Mouse (Mus musculus) neural tube, embryonic 12.5 days (tissue): Measurements from ENCODE around the gene Yap1. TPM values are rescaled to one million over a fixed set of nuclear protein-coding genes. Genes with fewer than 3 reads are reported as not detected.
A peak's percentile ranks its signal among the peaks of the same experiment; 100 is the strongest.

Experiments
- ATAC-seq: fragments of 200-750 bp; cut with Nextera tagmentation; 2 replicates; pipeline ENCODE4 v1.8.0; 2017; ENCODE audit warnings: low read depth, mild to moderate bottlenecking, moderate TSS enrichment, moderate library complexity; ENCODE audit not compliant: low FRiP score
- H3K27ac ChIP-seq: fragments of 300-500 bp; sonication (generic); 2 replicates; pipeline ENCODE4 v1.5.1; 2016
- H3K27me3 ChIP-seq: fragments of 300-500 bp; sonication (generic); replicated peaks from 2 replicates; pipeline ENCODE4 v1.6.1; 2016; ENCODE audit warnings: mild to moderate bottlenecking
- H3K36me3 ChIP-seq: fragments of 300-500 bp; sonication (generic); 2 replicates; pipeline ENCODE4 v1.6.1; 2016; ENCODE audit warnings: mild to moderate bottlenecking
- H3K4me1 ChIP-seq: fragments of 300-500 bp; sonication (generic); 2 replicates; pipeline ENCODE4 v1.6.1; 2016
- H3K4me2 ChIP-seq: fragments of 300-500 bp; sonication (generic); replicated peaks from 2 replicates; pipeline ENCODE4 v1.6.1; 2016; ENCODE audit warnings: mild to moderate bottlenecking
- H3K4me3 ChIP-seq: fragments of 300-500 bp; sonication (generic); 2 replicates; pipeline ENCODE4 v1.5.1; 2016
- H3K9ac ChIP-seq: fragments of 300-500 bp; sonication (generic); 2 replicates; pipeline ENCODE4 v1.6.1; 2016; ENCODE audit warnings: mild to moderate bottlenecking
- H3K9me3 ChIP-seq: fragments of 300-500 bp; sonication (generic); 2 replicates; pipeline ENCODE4 v1.6.1; 2016; ENCODE audit warnings: mild to moderate bottlenecking
- WGBS: fragments of 180-500 bp; shearing (Covaris S2); methylation state at CpG from one replicate; pipeline ENCODE4 v1.1.7; 2016; 5-methylcytosine and 5-hydroxymethylcytosine counted together
- polyA plus RNA-seq: library from polyadenylated mRNA; unstranded; fragments of >200 nt; fragmentation: Nextera tagmentation; extraction: Ambion mirVana; gene quantifications from 2 replicates; pipeline ENCODE4 v1.2.1, GENCODE M21; 2016

The Yap1 gene
- polyA plus RNA-seq, 1 experiment from 2014 or later = 27.5 TPM

GRCm38 (mm10) chr9:8001352-8001751, 3.0 kb downstream of the Yap1 start:
- 32% methylated on average over 7 of the region's 7 CpGs for WGBS
- Histone ChIP-seq H3K27me3 (no peaks in the 10 kb centered on the region; the same call in 1 of the 2 replicates), H3K4me3 (no peak overlapping the region)

DNA sequence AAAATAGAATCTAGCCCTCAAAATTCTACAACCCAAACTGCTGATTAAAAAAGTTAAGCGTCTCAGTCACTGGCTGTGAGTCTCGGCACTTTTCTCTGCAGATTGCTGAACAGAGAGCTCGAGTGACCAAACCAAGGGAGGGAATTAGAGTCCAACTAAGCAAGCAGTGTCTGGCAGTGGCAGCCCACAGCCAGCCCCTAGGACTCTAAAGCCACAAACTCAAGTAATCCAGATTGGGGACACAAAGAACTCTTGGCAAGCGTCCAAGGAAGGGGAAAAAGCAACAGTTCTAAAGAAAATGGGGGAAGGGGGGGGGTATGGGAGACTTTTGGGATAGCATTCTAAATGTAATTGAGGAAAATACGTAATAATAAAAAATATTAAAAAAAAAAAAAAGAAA, 10.1 kb downstream of the Yap1 start:
- WGBS = 74% methylated on average over 5 of the region's 5 CpGs
- no peaks in the 10 kb centered on the region; the same call in 1 of the 2 replicates for H3K4me1 ChIP-seq
- H3K36me3 ChIP-seq = no peaks in the 10 kb centered on the region
- no peak overlapping the region for H3K4me3 ChIP-seq
- H3K9me3 ChIP-seq = no peaks in the 10 kb centered on the region
- H3K9ac ChIP-seq = no peak overlapping the region
- H3K27ac ChIP-seq = no peak overlapping the region
- no peak overlapping the region for H3K4me2 ChIP-seq
- no peaks in the 10 kb centered on the region for H3K27me3 ChIP-seq
- 0 out of 2 replicates have a peak, but pooled peaks have one; percentile 22 for ATAC-seq

More at GRCm38 (mm10) chr9:8001352-8001751, 3.0 kb downstream of the Yap1 start:
- Histone ChIP-seq H3K27ac (no peak overlapping the region), H3K9ac (no peak overlapping the region), H3K9me3 (no peaks in the 10 kb centered on the region), H3K4me2 (peak overlapping the region; percentile 39; the same call in 1 of the 2 replicates), H3K36me3 (no peaks in the 10 kb centered on the region), H3K4me1 (peaks cover 3% of the 10 kb centered on the region)
- no peak for ATAC-seq

- Histone ChIP-seq H3K4me3 (no peak overlapping the region), H3K4me1 (no peaks in the 10 kb centered on the region), H3K27me3 (no peaks in the 10 kb centered on the region), H3K4me2 (no peak overlapping the region), H3K36me3 (peaks cover 5% of the 10 kb centered on the region; the same call in 1 of the 2 replicates), H3K27ac (no peak overlapping the region), H3K9me3 (no peaks in the 10 kb centered on the region), H3K9ac (no peak overlapping the region)
- ATAC-seq = no peak
- 81% methylated on average over 3 of the region's 3 CpGs for WGBS
Observed at GRCm38 (mm10) chr9:7992651-7993050, 11.7 kb downstream of the Yap1 start.

DNA sequence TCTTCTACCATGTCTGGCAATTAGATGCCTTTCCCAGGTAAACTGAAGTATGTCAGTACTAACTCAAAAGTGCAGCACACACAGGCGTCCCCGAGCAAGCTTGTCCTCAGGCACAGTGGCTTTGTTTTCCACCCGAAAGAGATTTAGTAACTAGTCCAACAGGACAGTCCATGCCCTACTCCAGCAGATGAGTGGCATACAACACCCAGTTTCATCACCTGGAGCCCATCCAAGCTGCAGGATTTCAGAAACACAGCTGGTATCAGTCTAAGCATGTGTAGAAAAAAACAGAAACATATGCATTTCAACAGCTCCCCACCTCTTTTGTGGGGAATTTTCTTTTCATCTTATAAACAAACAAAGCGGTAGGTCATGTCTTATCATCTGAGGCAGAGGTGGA, 13.5 kb downstream of the Yap1 start:
- H3K36me3 ChIP-seq = peaks cover 5% of the 10 kb centered on the region; the same call in 1 of the 2 replicates
- 88% methylated on average over 4 of the region's 4 CpGs for WGBS
- ATAC-seq = no peak

GRCm38 (mm10) chr9:7987119-7987518, 17.3 kb downstream of the Yap1 start:
- ATAC-seq = no peak
- 88% methylated on average over 5 of the region's 5 CpGs for WGBS
- no peak overlapping the region for H3K4me3 ChIP-seq
- H3K36me3 ChIP-seq = peaks cover 5% of the 10 kb centered on the region; the same call in 1 of the 2 replicates
- H3K4me1 ChIP-seq = no peaks in the 10 kb centered on the region
- H3K9ac ChIP-seq = no peak overlapping the region
- no peak overlapping the region for H3K4me2 ChIP-seq
- no peaks in the 10 kb centered on the region for H3K27me3 ChIP-seq
- no peak overlapping the region for H3K27ac ChIP-seq
- H3K9me3 ChIP-seq = no peaks in the 10 kb centered on the region

More for the DNA sequence above, 13.5 kb downstream of the Yap1 start:
- Histone ChIP-seq H3K4me3 (no peak overlapping the region), H3K9me3 (no peaks in the 10 kb centered on the region), H3K9ac (no peak overlapping the region), H3K27ac (no peak overlapping the region), H3K4me1 (no peaks in the 10 kb centered on the region), H3K27me3 (no peaks in the 10 kb centered on the region), H3K4me2 (no peak overlapping the region)

DNA sequence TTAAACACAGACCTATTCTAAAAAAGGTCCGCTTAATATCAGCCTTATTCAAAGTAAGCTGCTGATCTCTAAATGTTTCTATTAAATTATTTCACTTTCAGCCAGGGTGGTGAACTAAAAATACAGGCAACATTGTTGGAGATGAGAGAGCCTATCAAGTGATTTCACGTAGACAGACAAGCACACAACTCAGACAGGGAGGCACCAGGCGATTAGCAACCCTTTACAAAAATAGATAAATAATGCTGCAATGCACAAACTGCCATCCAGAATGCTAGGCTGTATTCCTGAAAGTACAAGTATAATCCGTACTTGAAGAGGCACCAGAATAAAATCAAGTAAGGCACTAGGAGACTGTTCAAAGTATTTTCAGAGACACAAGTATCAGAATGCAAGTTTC, 20.1 kb downstream of the Yap1 start:
- Histone ChIP-seq H3K4me2 (no peak overlapping the region), H3K4me1 (no peaks in the 10 kb centered on the region), H3K27me3 (no peaks in the 10 kb centered on the region), H3K9ac (no peak overlapping the region), H3K9me3 (no peaks in the 10 kb centered on the region), H3K36me3 (peaks cover 5% of the 10 kb centered on the region; the same call in 1 of the 2 replicates), H3K27ac (no peak overlapping the region), H3K4me3 (no peak overlapping the region)
- 73% methylated on average over 4 of the region's 4 CpGs for WGBS
- ATAC-seq = no peak

- H3K4me1 ChIP-seq = no peaks in the 10 kb centered on the region
- H3K4me2 ChIP-seq = no peak overlapping the region
- no peaks in the 10 kb centered on the region for H3K27me3 ChIP-seq
- no peak overlapping the region for H3K9ac ChIP-seq
- no peak overlapping the region for H3K4me3 ChIP-seq
- peaks cover 5% of the 10 kb centered on the region; the same call in 1 of the 2 replicates for H3K36me3 ChIP-seq
- no peak for ATAC-seq
- H3K9me3 ChIP-seq = no peaks in the 10 kb centered on the region
- H3K27ac ChIP-seq = no peak overlapping the region
- 21% methylated on average over 2 of the region's 2 CpGs for WGBS
Observed at GRCm38 (mm10) chr9:7983665-7984064, 20.7 kb downstream of the Yap1 start.

GRCm38 (mm10) chr9:7980162-7980561, 24.2 kb downstream of the Yap1 start:
- no peaks in the 10 kb centered on the region for H3K36me3 ChIP-seq
- no peak overlapping the region for H3K4me2 ChIP-seq
- no peak overlapping the region for H3K27ac ChIP-seq
- H3K9ac ChIP-seq = no peak overlapping the region
- no peaks in the 10 kb centered on the region for H3K9me3 ChIP-seq
- no peak overlapping the region for H3K4me3 ChIP-seq
- H3K27me3 ChIP-seq = no peaks in the 10 kb centered on the region
- WGBS = 91% methylated on average over 2 of the region's 2 CpGs
- no peaks in the 10 kb centered on the region for H3K4me1 ChIP-seq
- ATAC-seq = no peak

- H3K27me3 ChIP-seq = no peaks in the 10 kb centered on the region
- H3K36me3 ChIP-seq = no peaks in the 10 kb centered on the region
- WGBS = 93% methylated on average over 11 of the region's 11 CpGs
- H3K9me3 ChIP-seq = no peaks in the 10 kb centered on the region
- H3K9ac ChIP-seq = no peak overlapping the region
- no peaks in the 10 kb centered on the region for H3K4me1 ChIP-seq
- no peak overlapping the region for H3K4me2 ChIP-seq
- no peak for ATAC-seq
- H3K4me3 ChIP-seq = no peak overlapping the region
- H3K27ac ChIP-seq = no peak overlapping the region
Observed at GRCm38 (mm10) chr9:7979153-7979916, 25.1 kb downstream of the Yap1 start.

- no peaks in the 10 kb centered on the region for H3K4me1 ChIP-seq
- no peak for ATAC-seq
- no peaks in the 10 kb centered on the region for H3K9me3 ChIP-seq
- no peak overlapping the region for H3K4me3 ChIP-seq
- H3K27ac ChIP-seq = no peak overlapping the region
- no peaks in the 10 kb centered on the region for H3K27me3 ChIP-seq
- 96% methylated on average over 3 of the region's 3 CpGs for WGBS
- H3K4me2 ChIP-seq = no peak overlapping the region
- H3K9ac ChIP-seq = no peak overlapping the region
- H3K36me3 ChIP-seq = 0 out of 2 replicates have a peak, but pooled peaks cover 2% of the 10 kb centered on the region
Observed at GRCm38 (mm10) chr9:7978502-7978901, 25.9 kb downstream of the Yap1 start.

DNA sequence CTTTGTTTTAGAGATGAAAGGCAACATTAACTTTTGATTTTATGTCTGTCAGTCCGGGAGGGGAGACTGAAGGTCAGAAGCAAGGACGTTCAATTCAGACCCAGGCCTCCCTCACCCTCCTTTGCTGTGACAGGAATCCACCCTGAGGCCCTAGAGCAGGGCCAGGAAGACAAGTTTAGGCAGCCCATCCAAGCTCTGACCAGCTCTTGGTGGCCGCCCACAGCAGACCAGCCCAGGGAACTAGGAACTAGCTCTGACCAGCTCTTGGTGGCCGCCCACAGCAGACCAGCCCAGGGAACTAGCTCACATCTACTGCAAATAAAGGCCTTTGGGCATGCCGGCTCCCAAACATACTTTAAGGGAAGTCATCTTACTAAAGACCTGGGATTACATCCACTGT, 26.8 kb downstream of the Yap1 start:
- ATAC-seq = no peak
- H3K4me3 ChIP-seq = no peak overlapping the region
- H3K27me3 ChIP-seq = no peaks in the 10 kb centered on the region
- no peaks in the 10 kb centered on the region for H3K9me3 ChIP-seq
- H3K36me3 ChIP-seq = 0 out of 2 replicates have a peak, but pooled peaks cover 10% of the 10 kb centered on the region
- H3K4me1 ChIP-seq = no peaks in the 10 kb centered on the region
- 81% methylated on average over 5 of the region's 5 CpGs for WGBS
- H3K27ac ChIP-seq = no peak overlapping the region
- no peak overlapping the region for H3K4me2 ChIP-seq
- H3K9ac ChIP-seq = no peak overlapping the region

DNA sequence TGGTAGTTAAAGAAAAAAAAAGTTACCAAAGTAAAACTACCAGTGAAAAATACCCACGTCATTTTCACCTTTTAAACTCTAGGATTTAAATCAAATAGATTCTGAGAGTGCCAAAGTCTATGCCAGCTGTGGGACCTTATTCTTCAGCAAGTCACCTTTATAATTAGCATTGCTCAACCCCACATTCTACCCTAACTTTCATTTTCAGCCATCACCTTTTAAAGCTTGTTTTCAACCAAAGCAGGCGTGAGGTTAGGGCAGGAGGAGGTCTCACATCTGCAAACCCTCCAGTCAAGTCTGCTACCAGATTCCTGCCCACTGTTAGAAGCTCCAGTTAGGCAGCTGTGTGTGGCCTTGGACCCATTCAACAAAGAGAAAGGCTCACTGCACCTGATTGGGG, 32.4 kb downstream of the Yap1 start:
- Histone ChIP-seq H3K4me3 (no peak overlapping the region), H3K36me3 (peaks cover 14% of the 10 kb centered on the region; the same call in 1 of the 2 replicates), H3K27me3 (no peaks in the 10 kb centered on the region), H3K9ac (no peak overlapping the region), H3K27ac (no peak overlapping the region), H3K9me3 (no peaks in the 10 kb centered on the region), H3K4me1 (no peaks in the 10 kb centered on the region), H3K4me2 (no peak overlapping the region)
- ATAC-seq = no peak
- WGBS = 80% methylated on average over 2 of the region's 2 CpGs

DNA sequence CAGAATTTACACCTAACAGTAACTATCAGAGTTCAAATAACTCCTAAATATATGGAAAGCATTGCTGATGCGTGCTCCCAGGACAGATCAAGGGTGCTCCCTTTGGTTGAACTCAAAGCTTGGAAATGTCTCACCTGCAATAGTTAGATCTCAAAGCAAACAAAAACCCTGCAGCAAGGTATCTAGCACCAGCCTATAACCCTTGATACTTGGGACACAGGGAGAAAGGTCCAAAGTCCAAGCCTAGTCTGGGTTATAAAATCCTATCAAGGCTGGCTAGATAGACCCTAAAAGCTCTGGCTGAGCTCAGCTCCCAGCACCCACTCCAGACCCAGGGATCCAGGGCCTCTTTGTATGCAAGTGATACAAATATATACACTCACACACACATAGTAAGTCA, 36.4 kb downstream of the Yap1 start:
- Histone ChIP-seq H3K4me3 (no peak overlapping the region), H3K4me1 (no peaks in the 10 kb centered on the region), H3K36me3 (peaks cover 7% of the 10 kb centered on the region; the same call in 1 of the 2 replicates), H3K27me3 (no peaks in the 10 kb centered on the region), H3K9ac (no peak overlapping the region), H3K9me3 (no peaks in the 10 kb centered on the region), H3K27ac (no peak overlapping the region), H3K4me2 (no peak overlapping the region)
- no peak for ATAC-seq
- WGBS = 94% methylated on average over 1 of the region's 1 CpGs
